Mouse (Mus musculus): ENCODE data around the gene Myh15. TPM values are rescaled to one million over a fixed set of nuclear protein-coding genes. Genes with fewer than 3 reads are reported as not detected.
"Not testable (repeated sequence)": the region's sequence is repeated elsewhere in the genome, so short reads cannot be mapped to it uniquely, and the experiment has no call there.

Myh15 gene
- total RNA-seq, 2 experiments from 2014 or later: 0.30 to 0.32 TPM

DNA sequence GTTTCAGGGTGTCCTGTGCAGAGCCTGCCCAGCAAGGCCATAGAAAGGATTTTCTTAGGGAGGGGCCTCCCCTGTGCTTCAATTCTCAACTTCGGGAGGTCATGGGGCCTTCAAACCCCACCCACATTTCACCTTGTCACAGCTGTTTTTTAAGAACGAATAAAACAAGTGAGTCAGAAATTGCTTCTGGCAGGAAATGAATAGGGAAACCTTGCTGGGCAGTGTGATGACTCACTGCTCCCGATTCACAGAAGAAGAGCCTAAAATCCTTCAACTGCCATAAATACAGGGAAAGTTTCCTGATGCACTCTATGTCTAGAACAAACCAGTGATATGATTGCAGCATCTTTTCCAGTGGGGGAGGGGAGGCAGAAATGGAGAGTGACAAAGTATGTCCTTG, 140.7 kb downstream of the Myh15 start:
- intact Hi-C loops (cut with DNase I): no loop called here
- DNase-seq (ENCODE audit: extremely low spot score in 1 of 2, low spot score in 2 of 2): no peak

DNA sequence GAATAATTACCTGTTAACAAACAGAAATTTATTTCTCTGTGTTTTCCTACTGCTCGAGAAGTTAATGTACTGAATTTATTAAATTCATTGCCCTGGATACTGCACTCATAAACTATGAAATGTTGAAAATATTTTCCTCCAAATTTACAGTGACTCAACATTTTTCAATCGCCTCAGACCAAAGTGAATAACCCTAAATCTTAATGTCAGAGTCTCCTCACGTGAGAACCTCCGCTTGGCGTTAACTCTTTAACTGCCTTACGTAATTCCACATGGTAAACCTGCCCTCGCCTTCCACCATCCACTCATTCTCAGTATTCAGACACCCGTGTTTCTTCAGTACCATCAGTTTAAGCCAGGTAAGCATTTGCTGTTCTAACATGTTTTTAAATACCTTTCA, 166.4 kb downstream of the Myh15 start:
- no peak for DNase-seq (ENCODE audit: extremely low spot score in 1 of 2, low spot score in 2 of 2)
- intact Hi-C loops (cut with DNase I): no loop called here

DNA sequence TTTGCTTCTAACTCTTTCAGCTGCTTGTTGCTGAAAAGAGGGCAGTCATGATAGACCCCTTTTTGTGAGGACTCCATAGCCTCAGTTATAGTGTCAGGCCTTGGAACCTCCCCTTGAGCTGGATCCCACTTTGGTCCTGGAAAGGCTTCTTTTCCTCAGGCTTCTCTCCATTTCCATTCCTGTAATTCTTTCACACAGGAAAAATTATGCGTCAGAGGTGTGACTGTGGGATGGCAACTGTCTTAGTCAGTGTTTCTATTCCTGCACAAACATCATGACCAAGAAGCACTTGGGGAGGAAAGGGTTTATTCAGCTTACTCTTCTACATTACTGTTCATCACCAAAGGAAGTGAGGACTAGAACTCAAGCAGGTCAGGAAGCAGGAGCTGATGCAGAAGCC, 186.2 kb downstream of the Myh15 start:
- DNase-seq (ENCODE audit: extremely low spot score in 1 of 2, low spot score in 2 of 2); intact Hi-C loops (cut with DNase I): not testable (repeated sequence)

Other genes starting within 250 kb of the Myh15 start
- gene Retnlb, start 240.6 kb upstream of the Myh15 start, total RNA-seq (2021): not detected
- not detected for gene Retnla, start 214.9 kb upstream of the Myh15 start, total RNA-seq (2021)
- not detected for gene Retnlg, start 184.9 kb upstream of the Myh15 start, total RNA-seq (2021)
- gene Dzip3, start 63.3 kb upstream of the Myh15 start, total RNA-seq (2021): 10 to 100 TPM; 87.2 to 92.9 TPM
- gene Cip2a, start 63.3 kb upstream of the Myh15 start, total RNA-seq (2021): 1 to 10 TPM; 3.6 to 5.3 TPM